Mouse (Mus musculus): ENCODE measurements around the gene Ercc6l2.

The Ercc6l2 gene

GRCm38 (mm10) chr13:63929917-63930515, 115.0 kb downstream of the Ercc6l2 start:
- no peak for DNase-seq (ENCODE audit: low spot score)

GRCm38 (mm10) chr13:63930525-63930924, 115.5 kb downstream of the Ercc6l2 start:
- DNase-seq (ENCODE audit: low spot score) = no peak

GRCm38 (mm10) chr13:63936369-63936768, 121.3 kb downstream of the Ercc6l2 start:
- no peak for DNase-seq (ENCODE audit: low spot score)

GRCm38 (mm10) chr13:63940257-63940656, 125.2 kb downstream of the Ercc6l2 start:
- DNase-seq (ENCODE audit: low spot score) = no peak

GRCm38 (mm10) chr13:63941170-63941569, 126.1 kb downstream of the Ercc6l2 start:
- no peak for DNase-seq (ENCODE audit: low spot score)

GRCm38 (mm10) chr13:63943605-63944004, 128.6 kb downstream of the Ercc6l2 start:
- no peak for DNase-seq (ENCODE audit: low spot score)

GRCm38 (mm10) chr13:63944344-63945021, 129.4 kb downstream of the Ercc6l2 start:
- no peak for DNase-seq (ENCODE audit: low spot score)

Measured in urinary bladder, postnatal 25 days (tissue).